Comparison of ENCODE assay signal across 7 mouse cellular contexts in the genomic region with DNA sequence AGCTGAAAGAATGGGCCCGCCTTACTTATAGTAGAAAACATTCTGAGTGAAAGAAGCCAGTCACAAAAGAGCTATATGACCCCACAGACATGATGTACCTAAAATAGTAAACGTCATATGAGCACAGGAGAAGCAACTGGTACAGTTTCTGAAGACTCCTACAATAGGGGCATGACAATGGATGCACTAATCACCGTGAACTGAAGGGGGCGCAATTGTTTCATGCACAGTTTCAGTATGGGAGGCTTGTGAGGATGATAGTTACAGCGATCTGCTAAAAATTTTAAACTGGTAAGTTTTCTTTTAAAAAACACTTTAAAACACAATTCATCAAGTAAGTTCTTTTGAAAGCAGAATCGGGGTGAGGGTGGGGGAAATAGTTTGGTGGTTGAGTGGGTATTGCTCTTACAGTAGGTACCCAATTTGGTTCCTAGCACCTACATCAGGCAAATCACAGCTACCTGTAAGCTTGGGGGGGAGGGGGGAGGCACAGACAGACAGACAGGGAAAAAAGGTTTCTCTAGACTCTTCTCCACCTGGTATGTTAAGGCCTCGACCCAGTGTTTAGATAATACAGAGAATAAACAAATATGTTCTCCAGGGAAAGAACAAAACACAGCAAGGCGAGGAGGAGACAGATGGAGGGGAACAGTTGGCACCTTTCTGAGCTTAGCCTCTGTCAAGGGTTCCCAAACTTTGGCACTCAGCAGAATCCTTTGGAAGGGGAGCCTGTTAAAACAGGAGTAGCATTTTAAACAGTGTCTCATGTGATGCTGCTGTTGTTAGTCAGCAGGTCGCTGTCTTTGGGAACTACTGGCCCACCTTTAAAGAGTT.
A peak's percentile ranks its signal among the peaks of the same experiment; 100 is the strongest.
DNase-seq lines count a peak whose midpoint lies in the region; ATAC-seq lines count a peak whose summit lies in the region.

No protein-coding gene starts in this region.

- H3K4me1 ChIP-seq in intestine, embryonic 15.5 days (replicated peaks): no peaks in the 10 kb centered on the region; the same call in 1 of the 2 replicates
- H3K4me1 ChIP-seq in midbrain, embryonic 13.5 days (replicated peaks): peaks cover 10% of the 10 kb centered on the region

- no peaks in the 10 kb centered on the region for H3K27me3 ChIP-seq in intestine, embryonic 15.5 days (replicated peaks)
- H3K27me3 ChIP-seq in midbrain, embryonic 13.5 days: no peaks in the 10 kb centered on the region

- WGBS in intestine, embryonic 15.5 days: 17% methylated on average over 9 of the region's 9 CpGs
- 13% methylated on average over 9 of the region's 9 CpGs for WGBS in midbrain, embryonic 13.5 days

- H3K36me3 ChIP-seq in intestine, embryonic 15.5 days: no peaks in the 10 kb centered on the region
- H3K36me3 ChIP-seq in midbrain, embryonic 13.5 days: no peaks in the 10 kb centered on the region

- H3K4me3 ChIP-seq in intestine, embryonic 15.5 days (replicated peaks): no peak overlapping the region
- peak overlapping the region; percentile 7 for H3K4me3 ChIP-seq in midbrain, embryonic 13.5 days (replicated peaks)

- peak; percentile 73 for ATAC-seq in intestine, embryonic 15.5 days
- ATAC-seq in midbrain, embryonic 13.5 days: peak; percentile 53

- H3K9me3 ChIP-seq in intestine, embryonic 15.5 days: no peaks in the 10 kb centered on the region
- no peaks in the 10 kb centered on the region for H3K9me3 ChIP-seq in midbrain, embryonic 13.5 days

- DNase-seq in adrenal gland, adult 2 months: peak; percentile 63
- DNase-seq in embryo, embryonic 10.5 days (ENCODE audit: low spot score): peak; percentile 93
- DNase-seq in gastrocnemius, postnatal 4 days (ENCODE audit: low spot score in 2 of 2): peak; percentile 46 to 70
- peak; percentile 78 to 81 for DNase-seq in left cerebral cortex, postnatal 10 days (ENCODE audit: extremely low spot score in 1 of 2, low spot score in 2 of 2)
- DNase-seq in spleen, postnatal 10 days (ENCODE audit: low spot score in 2 of 2): peak; percentile 63 to 83

- H3K9ac ChIP-seq in intestine, embryonic 15.5 days: no peak overlapping the region
- no peak overlapping the region for H3K9ac ChIP-seq in midbrain, embryonic 13.5 days (replicated peaks)

- intact Hi-C loops in left cerebral cortex, postnatal 10 days (cut with DNase I): loop anchor here (5.0 to 10.0 kb wide), 4 partner anchors 81 to 643 kb away; a partner anchor contains a TSS

- H3K27ac ChIP-seq in intestine, embryonic 15.5 days: no peak overlapping the region
- H3K27ac ChIP-seq in midbrain, embryonic 13.5 days: no peak overlapping the region

- H3K4me2 ChIP-seq in intestine, embryonic 15.5 days (replicated peaks): peak overlapping the region; percentile 14; the same call in 1 of the 2 replicates
- H3K4me2 ChIP-seq in midbrain, embryonic 13.5 days (replicated peaks): peak overlapping the region; percentile 37
